Mouse (Mus musculus) myocyte (in vitro differentiated cells): ENCODE measurements at regions not wholly inside any gene's neighbourhood (a gene's known extent, or its start where the extent isn't known, plus 50 kb on each side); places are given as distances from the start of the nearest gene placed in this dataset.

Experiments used
- E2F4 ChIP-seq: IDR thresholded peaks from one replicate; pipeline ENCODE4 v1.6.1; 2011; ENCODE audit warnings: mild to moderate bottlenecking, control low read depth, moderate library complexity; ENCODE audit not compliant: insufficient read depth
- MAX ChIP-seq: IDR thresholded peaks from one replicate; pipeline ENCODE4 v1.6.1; 2011; ENCODE audit warnings: low read depth, mild to moderate bottlenecking, control low read depth
- MYOD1 ChIP-seq, 3 experiments: IDR thresholded peaks; one replicate each; pipeline ENCODE4 v1.6.1; 2011; ENCODE audit warnings: control low read depth in 2 of 3, low read depth in 2 of 3, mild to moderate bottlenecking in 2 of 3, moderate library complexity in 1 of 3; ENCODE audit not compliant: insufficient read length in 2 of 3, control insufficient read depth in 1 of 3
- MYOG ChIP-seq, 3 experiments: IDR thresholded peaks; one replicate each; pipeline ENCODE4 v1.6.1; 2011; ENCODE audit warnings: control low read depth in 2 of 3, low read depth in 2 of 3, mild to moderate bottlenecking in 2 of 3; ENCODE audit not compliant: insufficient read length in 2 of 3, control insufficient read depth in 1 of 3, insufficient read depth in 1 of 3
- POLR2A ChIP-seq: IDR thresholded peaks from one replicate; pipeline ENCODE4 v1.6.1; 2011; ENCODE audit warnings: low read depth, mild to moderate bottlenecking, control low read depth, moderate library complexity; ENCODE audit not compliant: insufficient read length
- POLR2AphosphoS2 ChIP-seq: IDR thresholded peaks from one replicate; pipeline ENCODE4 v1.6.1; 2011; ENCODE audit warnings: low read depth, control low read depth; ENCODE audit not compliant: insufficient read length
- SRF ChIP-seq: IDR thresholded peaks from one replicate; pipeline ENCODE4 v1.6.1; 2011; ENCODE audit warnings: low read depth; ENCODE audit not compliant: control insufficient read depth, insufficient read length
- TCF3 ChIP-seq: IDR thresholded peaks from one replicate; pipeline ENCODE4 v1.6.1; 2011; ENCODE audit warnings: low read depth, control low read depth; ENCODE audit not compliant: insufficient read length
- USF1 ChIP-seq: IDR thresholded peaks from one replicate; pipeline ENCODE4 v1.6.1; 2011; ENCODE audit warnings: low read depth, mild to moderate bottlenecking, control low read depth, moderate library complexity

- TF ChIP-seq SRF (no peak), POLR2A (no peak), MYOG (IDR thresholded peaks at IDR 0.05; ENCODE audit: control insufficient read depth in 1 of 3, insufficient read depth in 1 of 3, insufficient read length in 2 of 3, low read depth in 2 of 3) (no peak), E2F4 (no peak), MAX (no peak), POLR2AphosphoS2 (no peak), USF1 (no peak), TCF3 (no peak), MYOD1 (IDR thresholded peaks at IDR 0.05; ENCODE audit: control insufficient read depth in 1 of 3, insufficient read length in 2 of 3, low read depth in 2 of 3) (no peak)
These were observed 120.6 kb upstream of the Tle3 start for GRCm38 (mm10) chr9:61251606-61252005.
